In genomic region chr2:127383881-127384280, GRCm38 (mm10) we compare ENCODE assay signal across 26 mouse cellular contexts. TPM values are rescaled to one million over a fixed set of nuclear protein-coding genes. Genes with fewer than 3 reads are reported as not detected.
DNase-seq lines count a peak whose midpoint lies in the region; ATAC-seq lines count a peak whose summit lies in the region.
"Had no signal": no experiment of that assay in that cellular context is flagged by ENCODE, and none has a peak within 500 bp of the region (broad histone marks: within the 10 kb centered on the region; RNA-seq: fewer than 3 reads in every experiment).

No protein-coding gene starts in this region.

- no peak overlapping the region for H3K4me2 ChIP-seq in kidney, embryonic 15.5 days
- H3K4me2 ChIP-seq: embryonic facial prominence, embryonic 12.5 days; forebrain, embryonic 13.5 days; forebrain, embryonic 15.5 days had no signal

- H3K36me3 ChIP-seq in kidney, embryonic 15.5 days, result no peaks in the 10 kb centered on the region
- H3K36me3 ChIP-seq: embryonic facial prominence, embryonic 10.5 days; embryonic facial prominence, embryonic 12.5 days; forebrain, embryonic 15.5 days; G1E had no signal

- WGBS in kidney, embryonic 15.5 days, result 67% methylated on average over 7 of the region's 7 CpGs

- H3K27me3 ChIP-seq in kidney, embryonic 15.5 days, result no peaks in the 10 kb centered on the region
- H3K27me3 ChIP-seq: embryonic facial prominence, embryonic 12.5 days; forebrain, embryonic 15.5 days; Patski had no signal

- ATAC-seq in kidney, embryonic 15.5 days (replicated peaks; ENCODE audit: low FRiP score), result no peak
- ATAC-seq: activated CD4-positive, CD25-positive, alpha-beta regulatory T cell, adult 4 months; CD4-positive, CD25-positive, alpha-beta regulatory T cell, adult 4 months; forebrain, embryonic 13.5 days; forebrain, embryonic 15.5 days; Patski had no signal

- H3K9ac ChIP-seq in kidney, embryonic 15.5 days, result no peak overlapping the region
- H3K9ac ChIP-seq: embryonic facial prominence, embryonic 12.5 days; forebrain, embryonic 13.5 days; forebrain, embryonic 15.5 days had no signal

- peak; percentile 92 for DNase-seq in heart, adult 11 months
- DNase-seq in heart, postnatal 4 days, result no peak
- peak; percentile 54 to 55 for DNase-seq in heart, postnatal 10 days
- DNase-seq in heart, adult 8-10 months (ENCODE audit: low spot score), result no peak
- peak; percentile 75 for DNase-seq in kidney, postnatal 10 days
- DNase-seq: adrenal gland, adult 8-10 months; adrenal gland, postnatal 14 days; adrenal gland, postnatal 36 days; B cell, adult 2 months; cerebellum, adult 11-12 months; cerebellum, adult 2 months; cerebellum, adult 9-10 months; cerebellum, postnatal 10 days; cerebellum, postnatal 25 days had no signal

- intact Hi-C loops in heart, postnatal 10 days (cut with DNase I), result no loop called here

- no peak overlapping the region for H3K4me3 ChIP-seq in kidney, embryonic 15.5 days (replicated peaks)
- H3K4me3 ChIP-seq: embryonic facial prominence, embryonic 10.5 days; embryonic facial prominence, embryonic 12.5 days; forebrain, embryonic 13.5 days; forebrain, embryonic 15.5 days had no signal

- no peak overlapping the region for H3K27ac ChIP-seq in kidney, embryonic 15.5 days
- H3K27ac ChIP-seq: embryonic facial prominence, embryonic 10.5 days; embryonic facial prominence, embryonic 12.5 days; forebrain, embryonic 13.5 days; forebrain, embryonic 15.5 days had no signal

- H3K9me3 ChIP-seq in kidney, embryonic 15.5 days (replicated peaks), result no peaks in the 10 kb centered on the region
- H3K9me3 ChIP-seq: embryonic facial prominence, embryonic 10.5 days; embryonic facial prominence, embryonic 12.5 days; forebrain, embryonic 13.5 days; forebrain, embryonic 15.5 days; G1E had no signal

- H3K4me1 ChIP-seq in kidney, embryonic 15.5 days, result no peaks in the 10 kb centered on the region
- H3K4me1 ChIP-seq: embryonic facial prominence, embryonic 12.5 days; forebrain, embryonic 13.5 days; forebrain, embryonic 15.5 days had no signal

RNA-seq across cellular contexts. Expression of gene Adra2b, which starts 20.9 kb away (rescaled TPM):
- total RNA-seq in heart, postnatal 4 days (2021), result under 1 TPM; 0.32 to 0.33 TPM
- total RNA-seq in heart, postnatal 10 days (2021), result 1 to 10 TPM in 1 of 2 experiments, under 1 TPM in 1; 0.84 to 1.1 TPM
- total RNA-seq in heart, adult 8-10 months (2022), result under 1 TPM; 0.41 to 0.78 (median 0.70) TPM
- 4.4 and 5.1 TPM in 2 replicates for polyA plus RNA-seq in kidney, embryonic 15.5 days (2015; fragmentation: Nextera tagmentation; extraction: Ambion mirVana)
- polyA plus RNA-seq: activated CD4-positive, CD25-positive, alpha-beta regulatory T cell, adult 4 months; CD4-positive, CD25-positive, alpha-beta regulatory T cell, adult 4 months; G1E; Patski had no signal

RNA-seq across cellular contexts. Expression of gene Gpat2, which starts 41.1 kb away (rescaled TPM):
- under 1 TPM in 1 of 2 experiments, not detected in 1; 0.10 TPM for total RNA-seq in heart, postnatal 4 days (2021)
- not detected for total RNA-seq in heart, postnatal 10 days (2021)
- not detected for total RNA-seq in heart, adult 8-10 months (2022)
- 0.30 TPM in 2 replicates for polyA plus RNA-seq in kidney, embryonic 15.5 days (2015; fragmentation: Nextera tagmentation; extraction: Ambion mirVana)
- total RNA-seq: G1E had no signal
- polyA plus RNA-seq: forebrain, embryonic 15.5 days; G1E had no signal

RNA-seq across cellular contexts. Expression of gene Astl, which starts 45.4 kb away (rescaled TPM):
- total RNA-seq in heart, postnatal 4 days (2021), result not detected
- total RNA-seq in heart, postnatal 10 days (2021), result not detected
- total RNA-seq in heart, adult 8-10 months (2022), result not detected
- polyA plus RNA-seq in kidney, embryonic 15.5 days (2015; fragmentation: Nextera tagmentation; extraction: Ambion mirVana), result not detected in 2 replicates
- total RNA-seq: adrenal gland, adult 18-20 months; adrenal gland, adult 8-10 months; adrenal gland, postnatal 14 days; adrenal gland, postnatal 36 days had no signal
- polyA plus RNA-seq: cerebellum, adult 2 months; cortical plate, adult 2 months; embryonic facial prominence, embryonic 12.5 days; forebrain, embryonic 11.5 days; forebrain, embryonic 13.5 days; forebrain, embryonic 15.5 days; G1E; Patski had no signal

RNA-seq across cellular contexts. Expression of gene Dusp2, which starts 47.9 kb away (rescaled TPM):
- 1 to 10 TPM; 3.3 to 3.7 TPM for total RNA-seq in heart, postnatal 4 days (2021)
- total RNA-seq in heart, postnatal 10 days (2021), result 1 to 10 TPM; 1.2 to 1.8 TPM
- 1 to 10 TPM in 2 of 4 experiments, under 1 TPM in 2; 0.27 to 1.6 (median 0.69) TPM for total RNA-seq in heart, adult 8-10 months (2022)
- polyA plus RNA-seq in kidney, embryonic 15.5 days (2015; fragmentation: Nextera tagmentation; extraction: Ambion mirVana), result 8.8 and 9.0 TPM in 2 replicates
- polyA plus RNA-seq: G1E had no signal

Comparison
In these comparisons a context has a peak if more than half of its experiments do, and no peak if none do; other contexts are left out.
1. DNase-seq: peak in heart, adult 11 months (single experiment), heart, postnatal 10 days (2 of 2) and kidney, postnatal 10 days (single experiment); none in heart, postnatal 4 days (single experiment) and heart, adult 8-10 months (single experiment).